Mouse (Mus musculus) lung, embryonic 16.5 days (tissue): ENCODE measurements around the gene Jag1. TPM values are rescaled to one million over a fixed set of nuclear protein-coding genes. Genes with fewer than 3 reads are reported as not detected.

Experiments used
- ATAC-seq: fragments of 200-750 bp; cut with Nextera tagmentation; 2 replicates; pipeline ENCODE4 v1.8.0; 2017; ENCODE audit warnings: low read depth, mild to moderate bottlenecking, moderate library complexity
- H3K27ac ChIP-seq: fragments of 300-500 bp; sonication (generic); 2 replicates; pipeline ENCODE4 v1.5.1; 2014; ENCODE audit warnings: mild to moderate bottlenecking, control low read depth, low read length
- H3K27me3 ChIP-seq: fragments of 300-500 bp; sonication (generic); 2 replicates; pipeline ENCODE4 v1.6.1; 2014; ENCODE audit warnings: low read depth, low read length, mixed read lengths; ENCODE audit not compliant: control insufficient read depth, insufficient read depth
- H3K36me3 ChIP-seq: fragments of 300-500 bp; sonication (generic); 2 replicates; pipeline ENCODE4 v1.6.1; 2014; ENCODE audit warnings: low read length; ENCODE audit not compliant: control insufficient read depth, insufficient read depth
- H3K4me1 ChIP-seq: fragments of 300-500 bp; sonication (generic); replicated peaks from 2 replicates; pipeline ENCODE4 v1.6.1; 2014; ENCODE audit warnings: low read length, mixed read lengths; ENCODE audit not compliant: control insufficient read depth, insufficient read depth
- H3K4me2 ChIP-seq: fragments of 300-500 bp; sonication (generic); 2 replicates; pipeline ENCODE4 v1.6.1; 2014; ENCODE audit warnings: low read depth, low read length, control low read depth
- H3K4me3 ChIP-seq: fragments of 300-500 bp; sonication (generic); 2 replicates; pipeline ENCODE4 v1.5.1; 2014; ENCODE audit warnings: mild to moderate bottlenecking, low read length, control low read depth
- H3K9ac ChIP-seq: fragments of 300-500 bp; sonication (generic); 2 replicates; pipeline ENCODE4 v1.6.1; 2014; ENCODE audit warnings: low read length, control low read depth
- H3K9me3 ChIP-seq: fragments of 300-500 bp; sonication (generic); 2 replicates; pipeline ENCODE4 v1.6.1; 2016; ENCODE audit warnings: low read length; ENCODE audit not compliant: control insufficient read depth
- WGBS: fragments of 180-500 bp; shearing (Covaris S2); extraction: QIAGEN DNeasy Blood & Tissue Kit; methylation state at CpG from one replicate; pipeline ENCODE4 v1.1.7; 2014; 5-methylcytosine and 5-hydroxymethylcytosine counted together
- polyA plus RNA-seq: library from polyadenylated mRNA; unstranded; fragments of >200 nt; fragmentation: Nextera tagmentation; extraction: Ambion mirVana; gene quantifications from 2 replicates; pipeline ENCODE4 v1.2.1, GENCODE M21; 2015

Jag1 gene
- polyA plus RNA-seq, 1 experiment from 2014 or later, result 16.1 TPM

DNA sequence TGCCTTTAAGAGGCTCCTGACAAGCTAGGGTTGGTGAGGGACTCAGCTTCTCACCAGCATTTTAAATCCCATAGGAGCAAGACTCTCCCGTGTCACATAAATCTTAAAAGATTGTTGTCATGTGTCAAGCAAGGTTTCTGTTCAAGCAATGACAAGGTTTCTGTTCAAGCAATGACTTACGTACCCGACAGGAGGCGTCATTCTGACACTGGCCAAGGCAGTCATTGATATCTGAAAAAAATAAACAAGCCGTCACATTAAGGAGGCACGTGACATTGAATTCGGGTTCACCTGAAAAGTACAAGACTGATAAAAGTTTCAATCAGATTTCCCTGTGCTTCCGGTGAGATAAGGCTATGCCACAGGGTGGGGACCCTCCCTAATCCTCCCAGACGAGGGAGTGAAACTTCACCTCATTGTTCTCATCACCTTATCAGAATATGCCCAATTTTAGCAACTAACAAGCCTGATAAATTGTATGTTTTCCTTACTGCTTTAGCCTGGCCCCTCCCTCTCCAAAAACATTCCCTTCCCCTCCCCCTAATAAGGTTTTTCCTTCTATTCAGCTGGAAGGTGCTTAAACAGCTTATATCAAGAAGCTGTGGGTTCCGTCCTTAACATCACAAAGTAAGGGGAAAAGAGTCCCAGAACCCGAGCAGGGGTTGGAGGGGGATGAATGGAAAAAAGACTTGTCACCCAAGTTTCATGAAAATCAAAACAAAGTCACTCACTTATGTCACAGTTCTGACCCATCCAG, 24.5 kb downstream of the Jag1 start:
- Histone ChIP-seq H3K9ac (no peak overlapping the region), H3K27me3 (no peaks in the 10 kb centered on the region), H3K4me3 (no peak overlapping the region), H3K9me3 (no peaks in the 10 kb centered on the region), H3K27ac (no peak overlapping the region), H3K4me1 (no peaks in the 10 kb centered on the region), H3K4me2 (no peak overlapping the region), H3K36me3 (peaks cover 19% of the 10 kb centered on the region)
- WGBS, result 64% methylated on average over 11 of the region's 11 CpGs
- ATAC-seq, result no peak

DNA sequence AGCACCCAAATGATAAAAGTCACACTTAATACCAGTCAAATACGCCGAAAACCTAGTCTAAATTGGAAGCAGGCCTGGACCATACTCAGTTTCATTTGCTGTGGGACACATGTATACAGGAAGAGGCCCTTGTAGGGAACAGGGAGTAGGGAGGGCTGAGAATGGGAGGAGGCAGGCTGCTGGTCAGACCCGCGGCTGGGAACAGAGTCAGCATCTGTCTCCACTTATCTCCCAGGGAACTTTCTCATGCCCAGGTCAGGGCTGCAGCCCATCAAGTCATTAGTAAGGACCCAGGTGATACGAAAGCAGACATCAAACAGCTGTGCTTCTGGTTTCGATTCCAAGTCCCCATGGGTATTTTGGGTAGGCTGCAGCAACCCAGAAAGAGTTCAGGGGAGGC, 28.7 kb downstream of the Jag1 start:
- Histone ChIP-seq H3K27ac (no peak overlapping the region), H3K27me3 (no peaks in the 10 kb centered on the region), H3K4me2 (no peak overlapping the region), H3K9me3 (no peaks in the 10 kb centered on the region), H3K4me1 (no peaks in the 10 kb centered on the region), H3K4me3 (no peak overlapping the region), H3K9ac (no peak overlapping the region), H3K36me3 (peaks cover 23% of the 10 kb centered on the region)
- no peak for ATAC-seq
- 69% methylated on average over 6 of the region's 6 CpGs for WGBS

DNA sequence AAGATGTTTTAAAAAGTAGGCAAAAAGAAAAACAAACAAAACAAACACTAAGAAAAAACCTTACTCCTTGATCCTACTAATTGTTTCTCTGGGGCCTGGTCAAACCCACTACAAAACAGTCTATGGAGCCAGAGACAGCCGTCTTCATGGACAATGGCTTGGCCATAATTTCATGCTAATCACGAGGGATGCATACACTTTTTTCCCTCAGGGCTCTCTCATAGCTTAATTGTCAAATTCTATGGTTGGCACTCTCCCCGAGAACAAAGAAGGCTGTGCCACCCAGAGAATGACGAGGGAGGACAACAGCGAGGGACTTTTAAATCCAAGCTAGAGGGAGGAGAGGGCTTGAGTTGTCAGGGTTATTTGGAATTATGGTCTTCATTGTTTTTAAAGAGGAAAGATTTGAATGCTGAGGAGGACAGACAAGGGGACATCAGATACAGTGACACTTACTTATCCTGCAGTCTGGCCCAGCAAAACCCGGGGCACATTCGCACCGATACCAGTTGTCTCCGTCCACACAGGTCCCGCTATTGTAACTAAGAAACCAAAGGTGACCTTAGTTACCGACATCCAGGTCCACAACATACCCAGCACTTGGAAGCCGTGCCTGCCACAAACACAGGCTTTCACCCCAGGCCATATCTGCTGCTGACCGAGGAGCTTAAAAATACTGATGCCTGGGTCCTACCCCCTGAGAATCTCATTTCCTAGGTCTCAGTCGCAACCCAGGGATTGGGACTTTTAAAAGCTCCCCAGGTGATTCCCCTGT, 29.6 kb downstream of the Jag1 start:
- Histone ChIP-seq H3K36me3 (peaks cover 23% of the 10 kb centered on the region), H3K27me3 (no peaks in the 10 kb centered on the region), H3K27ac (no peak overlapping the region), H3K4me3 (no peak overlapping the region), H3K4me2 (no peak overlapping the region), H3K9ac (no peak overlapping the region), H3K9me3 (no peaks in the 10 kb centered on the region), H3K4me1 (no peaks in the 10 kb centered on the region)
- ATAC-seq, result no peak
- WGBS, result 88% methylated on average over 14 of the region's 14 CpGs

DNA sequence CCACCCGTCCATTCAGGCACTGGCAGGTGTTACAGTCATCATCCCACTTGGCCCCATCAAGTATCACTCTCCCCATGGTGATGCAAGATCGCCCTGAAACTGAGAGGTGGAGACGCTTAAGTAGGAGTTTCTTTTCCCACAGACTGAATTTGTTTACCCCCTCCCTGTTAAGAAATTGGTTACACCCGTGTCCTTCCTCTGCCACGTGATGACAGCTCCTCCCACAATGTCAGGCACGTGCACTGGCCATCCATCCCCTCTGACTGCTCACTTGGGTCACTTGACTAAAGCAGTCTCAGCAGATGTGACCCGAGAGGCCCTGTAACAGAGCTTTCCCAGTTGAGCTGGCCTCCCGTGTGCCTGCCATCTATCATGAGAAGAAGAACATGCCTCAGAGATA, 31.2 kb downstream of the Jag1 start:
- H3K9ac ChIP-seq, result no peak overlapping the region
- no peaks in the 10 kb centered on the region for H3K27me3 ChIP-seq
- H3K4me1 ChIP-seq, result peaks cover 6% of the 10 kb centered on the region
- H3K27ac ChIP-seq, result no peak overlapping the region
- no peaks in the 10 kb centered on the region for H3K9me3 ChIP-seq
- ATAC-seq, result no peak
- H3K4me2 ChIP-seq, result no peak overlapping the region
- H3K4me3 ChIP-seq, result no peak overlapping the region
- 60% methylated on average over 8 of the region's 8 CpGs for WGBS
- peaks cover 10% of the 10 kb centered on the region; the same call in 1 of the 2 replicates for H3K36me3 ChIP-seq

DNA sequence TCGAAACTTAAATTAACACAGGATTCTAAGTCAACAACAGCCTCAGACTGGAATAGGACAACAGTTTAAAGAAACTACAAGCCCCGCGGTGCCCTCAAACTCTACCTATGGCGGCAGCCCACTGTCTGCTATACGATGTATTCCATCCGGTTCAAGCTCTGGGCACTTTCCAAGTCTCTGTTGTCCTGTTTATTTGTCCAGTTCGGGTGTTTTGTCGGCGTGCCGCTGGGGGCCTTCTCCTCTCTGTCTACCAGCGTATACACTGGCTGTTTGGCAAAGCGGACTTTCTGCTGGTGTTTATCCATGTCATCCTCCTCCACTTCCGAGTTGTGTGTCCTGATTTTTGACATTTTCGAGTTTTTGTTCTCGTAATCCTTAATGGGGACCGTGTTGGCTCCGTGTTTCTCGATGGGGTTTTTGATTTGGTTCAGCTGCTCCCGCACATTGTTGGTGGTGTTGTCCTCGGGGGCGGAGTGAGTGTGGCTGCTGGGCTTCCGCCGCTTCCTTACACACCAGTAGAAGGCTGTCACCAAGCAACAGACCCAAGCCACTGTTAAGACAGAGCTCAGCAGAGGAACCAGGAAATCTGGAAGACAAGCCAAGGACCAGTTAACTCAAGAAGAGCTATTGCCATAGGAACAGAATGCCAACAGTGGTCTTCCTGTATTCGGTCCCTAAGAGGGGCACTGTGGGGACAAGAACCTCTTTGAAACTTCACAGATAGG, 33.4 kb downstream of the Jag1 start:
- no peaks in the 10 kb centered on the region for H3K27me3 ChIP-seq
- H3K27ac ChIP-seq, result peak overlapping the region; percentile 40
- H3K36me3 ChIP-seq, result peaks cover 6% of the 10 kb centered on the region; the same call in 1 of the 2 replicates
- peak; percentile 84 for ATAC-seq
- H3K4me2 ChIP-seq, result peak overlapping the region; percentile 17; the same call in 1 of the 2 replicates
- WGBS, result 62% methylated on average over 24 of the region's 24 CpGs
- H3K4me1 ChIP-seq, result peaks cover 13% of the 10 kb centered on the region
- peak overlapping the region; percentile 21 for H3K4me3 ChIP-seq
- no peaks in the 10 kb centered on the region for H3K9me3 ChIP-seq
- H3K9ac ChIP-seq, result no peak overlapping the region

DNA sequence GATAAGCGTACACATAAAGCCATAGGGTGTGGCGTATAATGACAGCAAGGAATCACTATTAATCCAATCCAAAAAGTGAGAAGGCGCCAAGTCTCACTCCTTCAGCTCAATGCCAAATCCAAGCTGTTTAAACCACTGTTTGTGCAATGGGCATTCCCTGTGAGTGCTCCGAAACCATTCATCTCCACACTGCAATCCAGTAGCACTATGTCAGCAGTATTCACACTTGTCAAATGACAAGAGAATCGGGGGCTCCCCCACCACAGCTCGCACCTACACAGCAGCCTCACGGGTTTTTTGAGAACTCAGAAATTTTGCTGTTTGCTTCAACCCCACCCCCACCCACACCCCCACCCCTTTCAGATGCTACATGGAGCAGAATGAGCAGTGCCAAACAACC, 35.4 kb downstream of the Jag1 start:
- Histone ChIP-seq H3K4me3 (no peak overlapping the region), H3K4me2 (no peak overlapping the region), H3K36me3 (peaks cover 4% of the 10 kb centered on the region; the same call in 1 of the 2 replicates), H3K27ac (no peak overlapping the region), H3K4me1 (peaks cover 13% of the 10 kb centered on the region), H3K27me3 (no peaks in the 10 kb centered on the region), H3K9ac (no peak overlapping the region), H3K9me3 (no peaks in the 10 kb centered on the region)
- no peak for ATAC-seq
- WGBS, result 81% methylated on average over 7 of the region's 7 CpGs

DNA sequence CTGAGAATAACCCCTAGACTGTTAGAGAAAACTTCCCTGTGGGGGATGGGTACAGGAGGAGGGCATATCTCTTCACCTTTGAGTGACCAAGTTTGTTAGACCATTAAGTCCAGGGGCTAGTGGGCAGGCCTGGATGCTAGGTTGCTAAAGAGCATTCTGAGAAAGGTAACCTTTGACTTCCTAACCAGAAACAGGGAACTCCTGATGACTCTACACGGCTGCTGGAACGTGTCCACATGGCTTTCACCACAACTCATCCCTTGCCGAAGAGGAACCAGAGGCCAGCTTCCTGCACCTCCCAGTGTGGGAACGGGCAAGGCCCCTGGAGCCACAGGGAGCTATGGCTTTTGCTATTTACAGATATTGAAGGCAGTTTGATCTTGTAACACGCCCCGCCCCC, 36.0 kb downstream of the Jag1 start:
- no peak overlapping the region for H3K9ac ChIP-seq
- H3K27ac ChIP-seq, result no peak overlapping the region
- H3K4me2 ChIP-seq, result no peak overlapping the region
- H3K4me1 ChIP-seq, result peaks cover 13% of the 10 kb centered on the region
- H3K4me3 ChIP-seq, result no peak overlapping the region
- 68% methylated on average over 6 of the region's 6 CpGs for WGBS
- H3K27me3 ChIP-seq, result no peaks in the 10 kb centered on the region
- peaks cover 4% of the 10 kb centered on the region; the same call in 1 of the 2 replicates for H3K36me3 ChIP-seq
- H3K9me3 ChIP-seq, result no peaks in the 10 kb centered on the region
- no peak for ATAC-seq

DNA sequence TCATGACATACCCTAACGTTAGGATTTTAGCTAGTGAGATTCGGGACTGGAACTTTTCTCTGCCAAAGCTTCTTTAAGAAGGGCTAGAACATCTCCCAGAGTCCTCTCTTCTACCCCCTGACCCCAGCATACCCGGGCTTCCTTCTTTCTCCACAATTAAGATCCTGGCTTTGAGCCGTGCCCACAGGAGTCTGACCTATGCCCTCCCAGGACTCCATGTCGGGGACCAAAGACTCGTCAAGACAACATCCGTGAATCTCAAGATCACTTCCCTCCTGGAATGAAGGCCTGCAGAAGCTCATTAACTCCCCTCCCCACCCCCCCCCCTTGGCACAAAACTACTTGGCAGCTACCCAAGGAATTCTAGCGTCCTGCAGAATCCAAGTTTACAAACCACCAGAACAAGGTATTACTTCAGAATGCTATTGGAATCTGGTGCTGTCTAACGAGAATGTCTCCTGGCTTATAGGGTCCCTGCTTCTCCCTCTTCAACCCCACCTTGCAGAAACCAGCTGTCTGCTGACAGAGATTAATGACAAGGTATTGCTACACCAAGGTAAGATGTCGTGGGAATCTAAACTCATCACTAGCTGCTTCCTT, 36.6 kb downstream of the Jag1 start:
- Histone ChIP-seq H3K9me3 (no peaks in the 10 kb centered on the region), H3K27ac (no peak overlapping the region), H3K4me3 (no peak overlapping the region), H3K9ac (no peak overlapping the region), H3K27me3 (no peaks in the 10 kb centered on the region), H3K4me2 (no peak overlapping the region), H3K4me1 (peaks cover 13% of the 10 kb centered on the region), H3K36me3 (peaks cover 3% of the 10 kb centered on the region; the same call in 1 of the 2 replicates)
- ATAC-seq, result peak; percentile 40; the same call in 1 of the 2 replicates
- 18% methylated on average over 10 of the region's 10 CpGs for WGBS
